Mouse (Mus musculus) intestine, embryonic 14.5 days (tissue): Measurements from ENCODE around the gene Relt. TPM values are rescaled to one million over a fixed set of nuclear protein-coding genes. Genes with fewer than 3 reads are reported as not detected.

ENCODE experiments used
- ATAC-seq: fragments of 200-750 bp; cut with Nextera tagmentation; replicated peaks from 2 replicates; pipeline ENCODE4 v1.8.0; 2017; ENCODE audit warnings: low read depth, moderate number of reproducible peaks, moderate TSS enrichment, moderate library complexity; ENCODE audit not compliant: low FRiP score, low TSS enrichment
- DNase-seq: peaks from one replicate; pipeline ENCODE4 v3.0.0-alpha.2; 2018; ENCODE audit warnings: low spot score
- H3K27ac ChIP-seq: fragments of 300-500 bp; sonication (generic); 2 replicates; pipeline ENCODE4 v1.5.1; 2014; ENCODE audit warnings: low read depth, mild to moderate bottlenecking, control low read depth
- H3K27me3 ChIP-seq: fragments of 300-500 bp; sonication (generic); replicated peaks from 2 replicates; pipeline ENCODE4 v1.6.1; 2014; ENCODE audit warnings: low read length, control low read depth; ENCODE audit not compliant: control insufficient read depth, insufficient read depth
- H3K36me3 ChIP-seq: fragments of 300-500 bp; sonication (generic); 2 replicates; pipeline ENCODE4 v1.6.1; 2014; ENCODE audit warnings: low read length, control low read depth; ENCODE audit not compliant: control insufficient read depth, insufficient read depth
- H3K4me1 ChIP-seq: fragments of 300-500 bp; sonication (generic); replicated peaks from 2 replicates; pipeline ENCODE4 v1.6.1; 2014; ENCODE audit warnings: low read length, control low read depth, mixed read lengths; ENCODE audit not compliant: control insufficient read depth, insufficient read depth
- H3K4me2 ChIP-seq: fragments of 300-500 bp; sonication (generic); 2 replicates; pipeline ENCODE4 v1.6.1; 2014; ENCODE audit warnings: low read length
- H3K4me3 ChIP-seq: fragments of 300-500 bp; sonication (generic); 2 replicates; pipeline ENCODE4 v1.5.1; 2014; ENCODE audit warnings: low read depth, low read length, control low read depth, mixed read lengths
- H3K9ac ChIP-seq: fragments of 300-500 bp; sonication (generic); 2 replicates; pipeline ENCODE4 v1.6.1; 2014; ENCODE audit warnings: mild to moderate bottlenecking, low read length
- H3K9me3 ChIP-seq: fragments of 300-500 bp; sonication (generic); 2 replicates; pipeline ENCODE4 v1.6.1; 2016; ENCODE audit warnings: low read length, control low read depth; ENCODE audit not compliant: control insufficient read depth
- WGBS: fragments of 180-500 bp; shearing (Covaris S2); extraction: QIAGEN DNeasy Blood & Tissue Kit; methylation state at CpG from one replicate; pipeline ENCODE4 v1.1.7; 2014; 5-methylcytosine and 5-hydroxymethylcytosine counted together
- polyA plus RNA-seq: library from polyadenylated mRNA; unstranded; fragments of >200 nt; fragmentation: Nextera tagmentation; extraction: Ambion mirVana; gene quantifications from 2 replicates; pipeline ENCODE4 v1.2.1, GENCODE M21; 2014

Relt gene
- 1.9 and 2.0 TPM in 2 replicates for polyA plus RNA-seq

GRCm38 (mm10) chr7:100862828-100863638, at the start of gene Relt:
Gene Relt, minus strand, starts transcription at chr7:100863446.
- H3K27ac ChIP-seq = peak within 1 kb of the TSS; percentile 47; the same call in 1 of the 2 replicates

GRCm38 (mm10) chr7:100911791-100912190, 48.5 kb upstream of the Relt start:
- no peak overlapping the region for H3K9ac ChIP-seq
- no peaks in the 10 kb centered on the region for H3K9me3 ChIP-seq
- ATAC-seq = no peak
- H3K4me1 ChIP-seq = peaks cover 51% of the 10 kb centered on the region
- H3K27ac ChIP-seq = no peak overlapping the region; the same call in 1 of the 2 replicates
- no peak for DNase-seq
- H3K4me2 ChIP-seq = peak overlapping the region; percentile 15; the same call in 1 of the 2 replicates
- WGBS = 28% methylated on average over 9 of the region's 9 CpGs
- peaks cover 27% of the 10 kb centered on the region for H3K36me3 ChIP-seq
- H3K4me3 ChIP-seq = no peak overlapping the region
- no peaks in the 10 kb centered on the region for H3K27me3 ChIP-seq

More at GRCm38 (mm10) chr7:100862828-100863638, at the start of gene Relt:
- WGBS = under 1% methylated on average over 90 of the region's 91 CpGs
- Histone ChIP-seq H3K4me2 (peak within 1 kb of the TSS; percentile 99), H3K4me1 (no peaks in the 10 kb centered on the region), H3K36me3 (no peaks in the 10 kb centered on the region), H3K4me3 (peak within 1 kb of the TSS; percentile 68), H3K9me3 (no peaks in the 10 kb centered on the region), H3K27me3 (no peaks in the 10 kb centered on the region), H3K9ac (peak within 1 kb of the TSS; percentile 60)
- DNase-seq = peak; percentile 99
- peak; percentile 91 for ATAC-seq

- peak overlapping the region; percentile 52; the same call in 1 of the 2 replicates for H3K27ac ChIP-seq
- 10% methylated on average over 2 of the region's 2 CpGs for WGBS
- 0 out of 2 replicates have a peak overlapping the region, but pooled peaks have one; percentile 10 for H3K9ac ChIP-seq
- H3K4me3 ChIP-seq = no peak overlapping the region
- H3K36me3 ChIP-seq = peaks cover 22% of the 10 kb centered on the region
- no peak for DNase-seq
- H3K9me3 ChIP-seq = no peaks in the 10 kb centered on the region
- peaks cover 46% of the 10 kb centered on the region for H3K4me1 ChIP-seq
- no peak for ATAC-seq
- H3K4me2 ChIP-seq = peak overlapping the region; percentile 15; the same call in 1 of the 2 replicates
- no peaks in the 10 kb centered on the region for H3K27me3 ChIP-seq
Observed at GRCm38 (mm10) chr7:100911246-100911770, 48.1 kb upstream of the Relt start.

DNA sequence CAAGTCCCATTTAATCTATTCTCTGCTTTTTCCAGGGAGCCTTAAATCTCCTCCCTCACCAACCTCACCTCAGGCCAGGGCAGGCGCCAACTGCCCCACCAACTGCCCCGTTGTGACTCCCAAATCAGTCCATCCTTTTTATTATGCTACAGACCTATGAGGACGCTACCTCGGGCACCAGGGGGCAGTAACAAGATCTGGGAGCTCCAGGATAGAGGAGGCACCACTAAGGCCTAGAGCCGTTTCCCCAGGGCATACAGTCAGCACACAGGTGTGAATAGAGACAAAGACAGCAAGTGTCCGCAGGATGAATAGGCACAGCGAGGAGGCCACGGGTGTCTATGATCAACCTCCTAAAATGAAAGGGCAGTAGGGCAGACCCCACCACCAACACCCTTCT, 45.3 kb upstream of the Relt start:
- Histone ChIP-seq H3K4me3 (no peak overlapping the region), H3K9me3 (no peaks in the 10 kb centered on the region), H3K27me3 (no peaks in the 10 kb centered on the region), H3K4me1 (peaks cover 42% of the 10 kb centered on the region), H3K9ac (no peak overlapping the region), H3K4me2 (no peak overlapping the region), H3K27ac (no peak overlapping the region), H3K36me3 (0 out of 2 replicates have a peak, but pooled peaks cover 28% of the 10 kb centered on the region)
- DNase-seq = no peak
- ATAC-seq = no peak
- WGBS = 52% methylated on average over 8 of the region's 8 CpGs

DNA sequence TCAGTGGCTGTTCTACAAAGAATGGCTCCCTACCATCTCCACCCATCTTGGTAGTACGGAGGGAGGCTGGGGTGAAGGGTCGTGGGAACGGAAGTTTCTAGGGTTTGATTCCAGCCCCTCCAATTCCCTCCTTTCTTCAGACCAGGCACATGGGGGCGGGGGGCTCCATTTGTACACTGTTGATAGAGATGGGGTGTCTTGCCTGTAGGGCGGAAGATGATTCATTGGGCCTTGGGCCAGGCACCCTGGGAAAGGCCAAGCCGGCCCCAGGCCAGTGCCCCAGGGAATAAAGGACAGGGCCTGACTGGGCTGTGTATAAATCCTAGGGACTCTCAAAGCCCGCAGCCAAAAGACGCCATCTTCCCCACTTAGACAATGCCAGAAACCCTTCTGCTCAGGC, 44.8 kb upstream of the Relt start:
- WGBS = 76% methylated on average over 8 of the region's 8 CpGs
- no peak overlapping the region for H3K9ac ChIP-seq
- H3K4me2 ChIP-seq = peak overlapping the region; percentile 20; the same call in 1 of the 2 replicates
- H3K36me3 ChIP-seq = 0 out of 2 replicates have a peak, but pooled peaks cover 26% of the 10 kb centered on the region
- H3K27ac ChIP-seq = peak overlapping the region; percentile 70
- no peaks in the 10 kb centered on the region for H3K9me3 ChIP-seq
- ATAC-seq (no peak; the same call in 1 of the 2 replicates), DNase-seq (no peak)
- H3K4me3 ChIP-seq = no peak overlapping the region
- H3K27me3 ChIP-seq = no peaks in the 10 kb centered on the region
- peaks cover 42% of the 10 kb centered on the region for H3K4me1 ChIP-seq

DNA sequence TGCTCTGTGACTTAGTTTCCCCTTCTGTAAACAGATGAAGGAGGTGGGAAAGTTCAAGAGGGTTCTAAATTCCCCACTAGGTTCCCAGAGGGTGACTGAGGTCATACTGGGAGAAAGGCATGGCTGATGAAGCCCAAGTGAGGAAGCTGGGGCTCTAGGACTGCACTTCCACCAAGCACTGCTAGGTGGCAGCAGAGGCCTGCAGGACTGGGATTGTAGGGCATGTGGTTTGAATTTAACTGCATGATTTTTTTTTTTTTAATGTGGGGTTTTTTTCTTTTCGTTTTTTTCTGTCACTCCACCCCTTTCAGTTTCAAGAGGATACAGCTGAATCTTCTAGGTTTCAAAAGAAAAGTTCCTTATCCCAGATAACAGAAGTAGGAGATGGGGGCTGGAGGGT, 44.0 kb upstream of the Relt start:
- DNase-seq = peak; percentile 94
- peak overlapping the region; percentile 20; the same call in 1 of the 2 replicates for H3K4me2 ChIP-seq

DNA sequence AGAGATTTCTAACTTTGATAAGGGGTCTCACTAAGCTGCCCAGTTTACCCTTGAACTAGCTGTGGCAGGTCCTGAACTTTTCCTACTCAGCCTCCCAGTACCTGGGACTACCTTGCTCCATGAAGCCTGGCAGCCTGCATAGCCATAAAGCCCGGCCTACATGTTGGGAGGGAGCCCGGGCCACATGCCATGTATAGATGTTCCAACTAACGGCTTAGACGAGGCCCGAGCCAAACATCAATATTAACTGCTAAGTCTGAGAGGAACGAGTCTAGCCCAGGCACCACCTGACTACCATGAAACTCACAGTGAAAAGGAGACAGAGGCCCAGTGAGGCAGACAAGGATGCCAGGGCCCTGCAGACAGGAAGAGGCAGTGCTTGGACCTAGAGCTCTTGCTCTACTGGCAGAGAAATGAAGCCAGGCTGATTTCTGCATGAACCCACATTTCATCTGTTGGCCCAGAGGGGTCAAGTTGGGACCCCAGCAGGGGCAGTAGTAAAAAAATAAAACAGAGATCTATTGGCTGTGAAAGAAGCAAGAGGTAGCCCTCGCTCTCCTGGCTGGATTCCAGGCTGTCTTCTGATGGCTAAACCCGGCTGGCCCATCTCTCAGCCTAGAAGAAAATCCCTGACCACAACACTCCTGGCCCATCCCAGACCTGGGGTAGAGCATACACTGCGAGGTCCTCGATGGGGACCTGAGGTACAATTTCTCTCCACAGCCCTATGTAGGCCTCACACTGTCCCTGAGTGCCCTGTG, 43.0 kb upstream of the Relt start:
- H3K9ac ChIP-seq = no peak overlapping the region
- 92% methylated on average over 10 of the region's 10 CpGs for WGBS
- no peak for ATAC-seq
- H3K27ac ChIP-seq = no peak overlapping the region
- H3K36me3 ChIP-seq = 0 out of 2 replicates have a peak, but pooled peaks cover 26% of the 10 kb centered on the region
- H3K27me3 ChIP-seq = no peaks in the 10 kb centered on the region
- no peak for DNase-seq
- H3K4me3 ChIP-seq = no peak overlapping the region
- H3K4me1 ChIP-seq = peaks cover 26% of the 10 kb centered on the region
- no peaks in the 10 kb centered on the region for H3K9me3 ChIP-seq
- no peak overlapping the region for H3K4me2 ChIP-seq

More for the DNA sequence above, 44.0 kb upstream of the Relt start:
- H3K27me3 ChIP-seq = no peaks in the 10 kb centered on the region
- peaks cover 37% of the 10 kb centered on the region for H3K4me1 ChIP-seq
- peak overlapping the region; percentile 70 for H3K27ac ChIP-seq
- H3K9ac ChIP-seq = no peak overlapping the region
- 0 out of 2 replicates have a peak, but pooled peaks have one; percentile 8 for ATAC-seq
- no peak overlapping the region for H3K4me3 ChIP-seq
- 0 out of 2 replicates have a peak, but pooled peaks cover 26% of the 10 kb centered on the region for H3K36me3 ChIP-seq
- no peaks in the 10 kb centered on the region for H3K9me3 ChIP-seq
- 0% methylated on average over 1 of the region's 1 CpGs for WGBS

DNA sequence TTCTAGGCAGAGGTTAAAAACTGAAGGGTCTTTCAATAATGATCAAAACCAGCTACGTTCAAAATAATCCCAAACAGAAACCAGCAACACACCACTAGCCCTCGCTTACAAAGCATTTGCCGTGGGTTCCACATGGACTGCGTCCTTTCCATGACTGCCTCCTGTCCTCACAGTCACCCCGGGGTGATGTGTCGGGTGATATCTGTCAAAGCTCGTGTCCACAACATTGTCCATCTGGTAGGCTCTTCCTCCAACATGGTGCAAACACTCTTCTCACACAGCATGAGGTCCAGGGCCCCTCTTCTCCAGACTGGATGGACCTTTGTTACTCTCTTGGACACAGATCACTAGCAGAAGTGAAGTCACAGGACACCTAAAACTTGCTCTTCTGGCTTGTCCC, 41.8 kb upstream of the Relt start:
- no peak overlapping the region for H3K27ac ChIP-seq
- H3K36me3 ChIP-seq = 0 out of 2 replicates have a peak, but pooled peaks cover 24% of the 10 kb centered on the region
- H3K4me1 ChIP-seq = peaks cover 15% of the 10 kb centered on the region
- H3K9ac ChIP-seq = no peak overlapping the region
- no peaks in the 10 kb centered on the region for H3K27me3 ChIP-seq
- ATAC-seq (no peak), DNase-seq (no peak)
- no peaks in the 10 kb centered on the region for H3K9me3 ChIP-seq
- no peak overlapping the region for H3K4me3 ChIP-seq
- no peak overlapping the region for H3K4me2 ChIP-seq
- WGBS = 74% methylated on average over 7 of the region's 7 CpGs
